Mouse (Mus musculus) heart, postnatal 4 days (tissue): ENCODE measurements at regions not wholly inside any gene's neighbourhood (a gene's known extent, or its start where the extent isn't known, plus 50 kb on each side); places are given as distances from the start of the nearest gene placed in this dataset.

Experiments
- DNase-seq: peaks from one replicate; pipeline ENCODE4 v3.0.0; 2021

- DNase-seq: peak; percentile 18
These were observed 197.4 kb downstream of the Meis1 start for GRCm38 (mm10) chr11:18821384-18821783.

- DNase-seq: no peak
These were observed 204.7 kb downstream of the Meis1 start for GRCm38 (mm10) chr11:18814110-18814509.

DNA sequence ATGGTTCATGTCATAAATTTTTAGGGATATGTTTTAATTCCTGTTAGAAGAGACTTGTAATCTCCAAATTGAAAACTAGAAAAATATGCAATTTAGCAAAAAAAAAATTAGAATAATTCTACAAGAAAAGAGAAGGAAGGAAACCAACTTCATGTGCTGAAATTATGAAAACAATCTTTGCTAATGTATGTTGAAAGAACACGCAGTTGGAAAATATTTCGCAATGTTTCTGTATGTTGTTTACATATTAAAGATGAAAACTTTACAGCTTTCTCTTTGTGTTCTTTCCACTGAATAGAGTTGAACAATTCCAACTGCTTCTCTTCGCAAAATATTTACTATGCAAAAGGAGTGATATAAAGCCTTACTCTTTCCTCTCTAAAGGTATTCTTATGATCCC is 251.3 kb downstream of the Meis1 start:
- DNase-seq: no peak

DNA sequence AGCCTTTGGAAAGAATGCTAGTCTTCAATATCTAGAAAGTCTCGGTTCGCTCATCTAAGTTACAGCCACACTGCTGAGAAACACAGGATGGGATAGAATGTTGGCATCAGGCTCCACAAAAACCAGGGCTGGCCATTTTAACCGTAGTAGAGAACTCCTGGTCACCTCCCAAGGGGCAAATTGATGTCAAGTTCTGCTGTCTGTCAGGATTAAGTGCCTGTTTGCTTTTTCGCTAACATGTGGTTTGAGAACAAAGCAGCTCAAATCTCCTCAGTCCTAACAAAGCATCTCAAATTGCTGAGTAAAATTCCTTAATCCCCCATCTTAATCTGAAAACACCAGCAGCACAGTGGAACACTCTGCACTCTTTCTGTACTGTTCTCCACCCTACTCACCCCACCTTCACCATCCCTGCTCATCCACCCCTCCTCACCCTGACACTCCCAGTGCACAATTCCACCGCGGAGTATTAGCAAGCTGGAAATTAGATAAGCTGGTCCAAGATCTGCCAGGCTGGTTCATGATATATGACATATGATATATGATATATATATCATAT is 252.2 kb downstream of the Meis1 start:
- DNase-seq: no peak

DNA sequence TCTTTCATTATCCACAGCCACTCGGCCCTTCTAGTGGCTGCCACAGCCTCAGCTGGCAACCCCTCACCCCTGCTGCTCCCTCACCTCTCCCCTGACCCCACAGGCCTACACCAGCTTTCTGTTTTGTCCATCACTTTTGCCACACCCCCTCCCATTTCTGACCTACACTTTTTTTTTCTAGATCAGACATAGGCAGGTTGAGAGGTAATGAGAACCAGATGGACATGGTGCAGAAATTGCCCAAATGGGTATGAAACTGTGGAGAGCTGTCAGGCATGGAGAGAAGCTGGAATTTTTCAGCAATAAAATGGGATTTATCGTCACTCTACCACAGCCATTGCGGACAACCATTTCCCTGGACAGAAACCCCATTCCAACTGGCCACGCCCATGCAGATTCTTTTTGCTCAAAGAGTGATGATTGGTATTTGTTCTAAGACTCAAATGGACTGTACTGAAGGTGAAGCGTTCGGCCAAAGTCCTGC is 260.2 kb downstream of the Meis1 start:
- no peak for DNase-seq

- no peak for DNase-seq
These were observed 262.2 kb downstream of the Meis1 start for GRCm38 (mm10) chr11:18756576-18756975.

GRCm38 (mm10) chr11:18754732-18755525 is 263.9 kb downstream of the Meis1 start:
- DNase-seq: no peak

DNA sequence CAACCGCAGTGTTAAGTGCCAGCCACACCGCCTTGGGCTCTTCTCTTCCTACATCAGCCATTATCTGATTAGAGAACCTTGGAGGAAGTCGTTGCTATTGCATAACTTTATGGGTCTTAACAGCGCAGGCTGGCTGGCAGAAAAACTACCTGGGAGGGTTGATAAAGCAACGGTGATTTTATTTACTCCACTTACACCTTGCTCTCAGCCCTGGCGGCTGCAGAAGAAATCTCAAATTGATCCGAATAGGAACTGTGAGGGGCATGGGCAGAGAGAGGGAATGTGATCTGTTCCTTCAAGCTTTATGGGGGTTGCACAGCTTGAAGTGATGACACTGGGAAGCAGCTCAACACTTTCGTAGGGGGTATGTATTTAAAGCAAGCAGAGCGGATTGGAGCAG is 264.9 kb downstream of the Meis1 start:
- no peak for DNase-seq

DNA sequence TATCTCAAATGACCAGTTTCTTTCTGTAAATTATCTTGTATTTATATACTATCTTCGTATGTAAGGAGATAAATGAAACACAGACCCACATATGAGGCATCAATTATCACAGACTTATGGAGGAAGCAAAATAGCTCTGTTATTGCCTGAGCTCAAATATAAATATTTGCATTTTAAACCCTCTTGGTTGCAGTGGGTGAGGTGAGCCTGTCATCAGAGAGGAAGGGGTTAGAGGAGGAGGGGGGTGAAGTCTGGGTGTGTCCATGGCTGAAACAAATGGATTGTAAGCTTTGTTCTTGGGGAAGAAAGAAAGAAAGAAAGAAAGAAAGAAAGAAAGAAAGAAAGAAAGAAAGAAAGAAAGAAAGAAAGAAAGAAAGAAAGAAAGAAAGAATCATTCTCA is 265.5 kb downstream of the Meis1 start:
- no peak for DNase-seq

- DNase-seq: no peak
These were observed 266.3 kb downstream of the Meis1 start for GRCm38 (mm10) chr11:18752512-18752911.

DNA sequence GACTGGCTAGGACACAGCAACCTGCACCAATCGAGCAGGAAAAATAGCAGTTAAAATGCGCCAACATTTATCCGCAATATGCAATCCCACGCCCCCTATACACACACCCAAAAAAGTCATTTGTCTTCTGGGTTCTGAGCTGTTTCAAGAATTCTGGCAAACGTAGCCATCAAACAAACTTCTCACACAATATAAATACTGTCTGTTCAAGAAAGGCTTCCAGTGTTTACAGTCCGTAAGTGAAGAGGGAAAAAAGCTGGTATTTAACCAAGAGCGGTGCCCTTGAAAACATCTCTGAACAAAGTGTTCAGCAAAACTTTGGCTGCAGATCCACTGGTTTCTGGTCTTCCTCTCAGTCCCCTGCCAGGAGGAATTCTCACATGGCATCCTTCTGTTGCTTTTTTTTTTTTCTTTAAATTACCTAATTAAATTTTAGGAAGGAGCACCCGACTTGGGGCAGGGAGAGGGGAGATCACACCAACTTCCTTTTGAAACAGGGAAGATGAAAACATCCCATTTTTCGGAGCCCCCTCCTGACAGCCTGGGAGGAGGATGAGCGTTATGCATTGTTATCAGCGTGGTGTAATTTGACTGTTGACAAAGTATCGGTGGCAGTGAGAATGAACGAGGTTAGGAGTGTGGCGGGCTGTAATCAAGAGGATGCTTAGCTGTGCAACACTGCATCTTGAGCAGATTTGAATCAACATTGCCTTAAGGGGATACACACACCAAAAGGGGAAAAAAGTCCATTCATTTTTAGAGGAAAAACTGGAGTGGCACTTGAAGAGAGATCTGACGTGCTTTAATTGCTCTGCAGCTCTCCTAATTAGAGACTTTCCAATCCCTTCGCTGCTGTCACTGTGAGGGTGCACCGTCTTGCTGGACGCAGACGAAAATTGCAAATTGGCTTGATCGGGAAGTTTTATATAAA is 267.6 kb downstream of the Meis1 start:
- no peak for DNase-seq

GRCm38 (mm10) chr11:18750080-18750375 is 268.8 kb downstream of the Meis1 start:
- no peak for DNase-seq

- no peak for DNase-seq
These were observed 269.3 kb downstream of the Meis1 start for GRCm38 (mm10) chr11:18749265-18750079.

DNA sequence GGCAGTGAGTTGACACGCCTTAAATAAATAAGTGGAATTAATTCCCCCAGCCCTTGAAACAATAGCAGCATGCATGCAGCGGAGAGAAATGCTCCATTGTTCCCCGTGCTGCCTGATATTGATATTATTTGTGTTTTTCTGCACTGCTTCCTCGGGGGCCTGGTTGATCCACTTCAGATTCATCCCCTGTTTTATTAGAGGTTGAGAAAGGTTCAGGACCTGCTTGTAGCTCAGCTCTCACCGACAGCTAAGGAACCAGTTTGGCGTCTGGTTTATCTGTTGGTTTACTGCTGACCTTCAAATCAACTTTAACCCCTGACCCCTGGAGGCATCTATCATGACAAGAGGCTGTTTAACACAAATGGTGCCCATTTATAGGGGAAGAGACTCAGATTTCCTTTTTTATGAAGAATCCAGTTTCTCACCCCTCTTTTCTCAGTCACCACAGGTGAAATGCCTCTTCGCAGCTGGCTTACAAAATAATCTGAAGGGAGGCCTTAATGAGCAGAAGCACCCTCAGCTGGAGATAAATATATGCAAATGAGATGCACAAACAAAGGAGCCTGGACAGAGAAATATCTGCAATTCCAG is 270.8 kb downstream of the Meis1 start:
- DNase-seq: no peak

DNA sequence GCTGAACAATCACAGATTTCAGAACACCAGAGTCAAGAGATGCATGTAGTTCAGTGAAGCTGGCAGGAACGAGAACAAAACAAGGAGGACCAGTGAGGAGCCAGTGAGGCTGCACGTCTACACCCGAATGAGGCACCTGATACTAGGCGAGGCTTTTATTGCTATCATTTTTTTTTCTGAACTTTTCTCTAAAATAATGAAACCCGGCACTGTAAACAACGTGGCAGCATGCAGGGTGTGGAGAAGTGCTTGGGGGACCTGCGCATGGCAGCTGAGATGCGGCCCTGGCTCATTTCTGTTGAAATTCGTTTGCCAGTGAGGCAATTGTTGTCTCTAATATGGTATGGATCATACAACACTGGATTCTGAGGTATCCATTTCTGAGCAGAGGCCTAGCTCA is 271.4 kb downstream of the Meis1 start:
- DNase-seq: no peak

- DNase-seq: no peak
These were observed 272.3 kb downstream of the Meis1 start for GRCm38 (mm10) chr11:18746486-18746885.

GRCm38 (mm10) chr11:18745840-18746239 is 272.9 kb downstream of the Meis1 start:
- no peak for DNase-seq

DNA sequence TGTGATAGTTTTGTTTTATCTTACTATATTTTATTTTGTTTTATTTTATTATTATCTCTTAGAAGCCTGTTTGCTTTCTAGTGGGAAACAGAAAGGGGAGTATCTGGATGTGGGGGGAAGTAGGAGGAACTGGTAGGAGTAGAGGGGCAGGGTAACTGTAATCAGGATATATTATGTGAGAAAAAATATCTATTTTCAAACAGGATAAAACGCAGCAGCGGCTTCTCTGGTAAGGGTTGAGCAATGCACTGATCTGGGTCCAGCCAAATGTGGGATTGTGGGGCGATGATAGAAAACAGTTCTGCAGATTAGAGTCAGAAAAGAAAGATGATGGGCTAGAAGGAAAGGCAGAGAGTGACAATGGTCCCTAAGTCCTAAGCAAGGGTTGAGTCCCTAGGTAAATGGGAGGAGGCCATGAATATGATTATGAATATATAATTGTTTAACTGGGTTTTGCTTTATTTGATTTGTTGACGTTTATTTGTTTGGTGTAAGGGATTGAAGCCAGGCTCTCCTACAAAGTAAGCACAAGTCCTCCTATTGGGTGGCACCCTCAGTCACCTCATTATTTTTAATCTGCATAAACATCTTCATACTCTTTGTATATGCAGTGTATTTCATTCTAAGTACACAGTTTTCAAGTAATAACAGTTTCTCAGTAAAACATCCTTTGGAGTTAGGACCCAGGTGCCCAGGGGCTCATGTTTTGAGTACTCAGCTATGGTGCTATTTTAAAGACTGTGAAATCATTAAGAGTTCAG is 283.7 kb downstream of the Meis1 start:
- no peak for DNase-seq

DNA sequence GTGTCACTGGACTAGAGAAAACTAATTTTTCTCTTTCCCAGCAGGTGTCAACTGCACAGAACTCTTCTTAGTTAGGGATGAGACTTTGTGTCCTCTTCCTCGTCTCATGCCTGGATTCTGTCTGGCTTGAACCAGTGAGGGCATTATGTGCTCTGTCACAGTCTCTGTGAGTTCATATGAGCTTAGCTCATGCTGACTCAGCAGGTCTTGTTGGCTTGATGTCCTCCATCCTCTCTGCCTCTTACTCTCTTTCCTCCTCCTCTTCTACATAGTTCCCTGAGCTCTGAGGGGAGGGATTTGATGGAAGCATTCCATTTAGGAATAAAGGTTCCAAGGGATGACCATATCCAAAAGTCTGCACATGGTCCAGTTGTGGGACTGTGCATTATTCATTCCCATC is 284.7 kb downstream of the Meis1 start:
- no peak for DNase-seq

DNA sequence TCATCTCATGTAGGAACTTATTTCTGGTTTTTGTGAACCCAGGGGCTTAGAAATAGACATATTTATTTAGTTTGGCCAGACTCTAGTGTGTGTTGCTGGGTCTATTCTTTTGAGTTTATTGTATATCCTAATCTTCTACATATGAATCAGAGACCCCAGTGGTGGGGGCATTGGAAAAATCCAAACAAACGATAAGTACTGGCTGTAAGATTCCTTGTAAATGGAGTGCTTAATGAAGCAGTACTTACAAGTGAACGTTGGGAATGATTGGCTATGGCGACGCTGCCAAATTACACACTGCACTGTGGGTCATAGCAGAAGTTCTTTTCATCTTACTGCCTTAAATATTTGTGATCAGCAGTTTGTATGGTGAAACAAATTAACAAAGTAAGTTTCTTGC is 289.0 kb downstream of the Meis1 start:
- no peak for DNase-seq

- DNase-seq: no peak
These were observed 296.0 kb downstream of the Meis1 start for GRCm38 (mm10) chr11:18722770-18723169.

DNA sequence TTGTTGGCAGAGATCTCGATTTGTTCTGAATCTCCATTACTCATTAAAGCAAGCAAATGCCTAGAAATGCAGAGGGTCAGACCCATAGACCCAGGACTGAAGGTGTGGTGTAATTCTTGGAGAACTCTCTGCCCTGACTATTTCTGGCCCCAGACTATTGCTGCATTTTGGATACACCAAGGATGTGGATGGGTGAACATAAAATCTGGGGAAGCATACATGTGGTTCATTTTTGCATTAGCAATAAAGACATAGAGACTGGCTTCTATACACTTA is 303.0 kb downstream of the Meis1 start:
- no peak for DNase-seq
